Mouse (Mus musculus) erythroblast, embryonic 14.5 days (primary cell): ENCODE data around the gene Krt7. TPM values are rescaled to one million over a fixed set of nuclear protein-coding genes. Genes with fewer than 3 reads are reported as not detected.

Experiments
- H3K27me3 ChIP-seq: 2 replicates; pipeline ENCODE4 v1.6.1; 2012; ENCODE audit warnings: inconsistent platforms; ENCODE audit not compliant: control insufficient read depth
- H3K36me3 ChIP-seq: 2 replicates; pipeline ENCODE4 v1.6.1; 2012; ENCODE audit warnings: mild to moderate bottlenecking, inconsistent platforms; ENCODE audit not compliant: control insufficient read depth
- H3K4me1 ChIP-seq: 2 replicates; pipeline ENCODE4 v1.6.1; 2012; ENCODE audit warnings: inconsistent platforms; ENCODE audit not compliant: control insufficient read depth
- H3K4me3 ChIP-seq: replicated peaks from 2 replicates; pipeline ENCODE3; 2012; ENCODE audit warnings: moderate library complexity, mild to moderate bottlenecking, inconsistent platforms
- H3K9me3 ChIP-seq: 2 replicates; pipeline ENCODE4 v1.6.1; 2012; ENCODE audit warnings: low read length, inconsistent platforms, mixed read lengths; ENCODE audit not compliant: control insufficient read depth
- GATA1 ChIP-seq: IDR thresholded peaks from 2 replicates; pipeline ENCODE4 v1.6.1; 2012; ENCODE audit warnings: low read length, inconsistent platforms, mixed read lengths
- TAL1 ChIP-seq: IDR thresholded peaks from 3 replicates; pipeline ENCODE4 v1.6.1; 2012; ENCODE audit warnings: low read length, inconsistent platforms, mixed read lengths
- polyA plus RNA-seq: library from polyadenylated mRNA; stranded (reverse); fragments of >175 nt; gene quantifications from 2 replicates; pipeline ENCODE4 v1.2.3, GENCODE M21; 2012

Krt7 gene
- polyA plus RNA-seq, 1 experiment, result not detected

DNA sequence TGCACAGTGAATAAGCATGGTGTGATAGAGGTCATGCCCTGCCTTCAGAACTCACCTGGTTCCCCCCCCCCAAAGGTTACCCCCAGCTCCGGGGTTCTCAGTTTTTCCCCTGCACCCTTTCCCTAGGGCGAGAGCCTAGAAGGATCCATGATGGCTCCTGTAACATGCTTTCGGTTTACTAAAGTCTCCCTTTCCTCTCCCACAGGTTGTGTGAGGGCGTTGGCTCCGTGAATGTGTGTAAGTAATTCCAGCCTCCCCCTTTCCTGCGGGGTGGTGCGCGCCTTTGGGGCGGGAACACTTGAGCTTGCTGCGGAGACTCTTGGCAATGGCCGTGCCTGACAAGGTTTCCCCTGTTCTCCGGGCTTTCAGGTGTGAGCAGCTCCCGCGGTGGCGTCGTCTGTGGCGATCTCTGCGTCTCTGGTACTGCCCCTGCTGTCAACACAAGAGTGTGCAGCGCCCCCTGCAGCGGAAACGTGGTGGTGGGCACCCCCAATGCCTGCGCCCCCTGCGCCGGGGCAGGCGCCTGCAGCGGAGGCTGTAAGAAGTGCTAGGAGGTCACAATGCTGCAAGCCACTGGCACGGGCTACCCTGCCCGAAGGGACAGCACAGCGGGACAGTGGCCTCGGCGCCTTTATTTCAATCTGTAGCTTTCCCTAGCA is 68.3 kb downstream of the Krt7 start:
- Histone ChIP-seq H3K9me3 (no peaks in the 10 kb centered on the region), H3K36me3 (no peaks in the 10 kb centered on the region), H3K27me3 (peaks cover 6% of the 10 kb centered on the region), H3K4me3 (no peak overlapping the region), H3K4me1 (no peaks in the 10 kb centered on the region)
- TF ChIP-seq TAL1, result no peak
- TF ChIP-seq GATA1, result no peak

DNA sequence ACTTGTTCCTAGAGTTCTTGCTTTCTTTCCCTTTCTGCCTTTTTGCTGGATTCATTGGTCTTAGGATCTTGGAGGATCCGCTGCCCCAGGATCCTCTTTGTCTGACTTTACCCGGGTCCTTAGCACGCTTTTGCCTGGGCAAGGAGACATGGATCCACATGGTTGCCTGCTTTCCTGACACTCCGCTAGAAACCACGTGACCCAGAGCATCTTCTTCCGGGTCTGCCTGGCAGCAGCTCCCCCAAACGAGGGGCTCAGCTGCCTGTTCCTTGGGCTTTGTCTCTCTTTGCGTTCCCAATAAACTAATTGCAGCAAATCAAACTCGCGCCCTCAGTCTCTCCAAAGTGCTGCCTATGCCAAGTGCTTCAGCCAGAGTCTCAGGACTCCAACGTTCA is 68.8 kb downstream of the Krt7 start:
- TF ChIP-seq TAL1, result no peak
- TF ChIP-seq GATA1, result no peak
- Histone ChIP-seq H3K36me3 (no peaks in the 10 kb centered on the region), H3K9me3 (no peaks in the 10 kb centered on the region), H3K4me3 (no peak overlapping the region), H3K4me1 (no peaks in the 10 kb centered on the region), H3K27me3 (peaks cover 6% of the 10 kb centered on the region)

Other genes with a start within 250 kb of the Krt7 start
- 0.02 and 0.03 TPM in 2 replicates for gene Acvr1b, start 237.0 kb upstream of the Krt7 start, polyA plus RNA-seq
- 0.05 TPM in 1 of 2 replicates, not detected in the other for gene Grasp, start 186.9 kb upstream of the Krt7 start, polyA plus RNA-seq
- gene Nr4a1, start 156.8 kb upstream of the Krt7 start, polyA plus RNA-seq, result 0.14 and 0.16 TPM in 2 replicates
- 2.8 and 3.0 TPM in 2 replicates for gene Atg101, start 126.8 kb upstream of the Krt7 start, polyA plus RNA-seq
- gene 6030408B16Rik, start 117.8 kb upstream of the Krt7 start, polyA plus RNA-seq, result not detected in 2 replicates
- not detected in 2 replicates for gene Krt80, start 40.9 kb upstream of the Krt7 start, polyA plus RNA-seq
- not detected in 2 replicates for gene Krt87, start 27.8 kb downstream of the Krt7 start, polyA plus RNA-seq
- not detected in 2 replicates for gene Krt88, start 36.7 kb downstream of the Krt7 start, polyA plus RNA-seq
- gene Krt81, start 52.7 kb downstream of the Krt7 start, polyA plus RNA-seq, result not detected in 2 replicates
- gene Krt86, start 62.4 kb downstream of the Krt7 start, polyA plus RNA-seq, result not detected in 2 replicates
- gene Krt83, start 80.5 kb downstream of the Krt7 start, polyA plus RNA-seq, result not detected in 2 replicates
- gene Gm49425, start 106.2 kb downstream of the Krt7 start, polyA plus RNA-seq, result not detected in 2 replicates
- gene Krt84, start 121.8 kb downstream of the Krt7 start, polyA plus RNA-seq, result not detected in 2 replicates
- not detected in 2 replicates for gene Krt82, start 139.6 kb downstream of the Krt7 start, polyA plus RNA-seq
- gene Krt90, start 151.9 kb downstream of the Krt7 start, polyA plus RNA-seq, result not detected in 2 replicates
- not detected in 2 replicates for gene Krt75, start 162.9 kb downstream of the Krt7 start, polyA plus RNA-seq
- gene Gm5414, start 217.1 kb downstream of the Krt7 start, polyA plus RNA-seq, result not detected in 2 replicates
- not detected in 2 replicates for gene Gm5478, start 236.3 kb downstream of the Krt7 start, polyA plus RNA-seq